Mouse (Mus musculus) lung, adult 18-20 months (tissue): Measurements from ENCODE around the gene Myh2.

Experiments used
- DNase-seq, 2 experiments: peaks; one replicate each; pipeline ENCODE4 v3.0.0; 2022; ENCODE audit warnings: mixed read lengths in 2 of 2

Gene Myh2

GRCm38 (mm10) chr11:67170727-67171126, at the start of gene Myh2:
TSS of gene Myh2 (plus strand) at chr11:67171027.
- DNase-seq, result no peak

- DNase-seq, result no peak
These were observed 45.9 kb upstream of the Myh2 start for GRCm38 (mm10) chr11:67124943-67125342.

- no peak for DNase-seq
These were observed 45.5 kb upstream of the Myh2 start for GRCm38 (mm10) chr11:67125361-67125760.

- DNase-seq, result no peak
These were observed 37.3 kb upstream of the Myh2 start for GRCm38 (mm10) chr11:67133526-67133925.

- DNase-seq, result no peak
These were observed 36.2 kb upstream of the Myh2 start for GRCm38 (mm10) chr11:67134654-67135053.

GRCm38 (mm10) chr11:67135532-67135931, 35.3 kb upstream of the Myh2 start:
- DNase-seq, result no peak

- DNase-seq, result no peak
These were observed 31.3 kb upstream of the Myh2 start for GRCm38 (mm10) chr11:67139556-67139955.

- no peak for DNase-seq
These were observed 30.7 kb upstream of the Myh2 start for GRCm38 (mm10) chr11:67140175-67140574.

GRCm38 (mm10) chr11:67141031-67141430, 29.8 kb upstream of the Myh2 start:
- no peak for DNase-seq

- no peak for DNase-seq
These were observed 28.8 kb upstream of the Myh2 start for GRCm38 (mm10) chr11:67142047-67142446.

GRCm38 (mm10) chr11:67143065-67143464, 27.8 kb upstream of the Myh2 start:
- DNase-seq, result no peak

GRCm38 (mm10) chr11:67143863-67144498, 26.8 kb upstream of the Myh2 start:
- DNase-seq, result no peak

GRCm38 (mm10) chr11:67144559-67145265, 26.1 kb upstream of the Myh2 start:
- DNase-seq, result no peak

- no peak for DNase-seq
These were observed 25.1 kb upstream of the Myh2 start for GRCm38 (mm10) chr11:67145482-67146408.

GRCm38 (mm10) chr11:67146409-67147282, 24.2 kb upstream of the Myh2 start:
- no peak for DNase-seq

GRCm38 (mm10) chr11:67147283-67147921, 23.4 kb upstream of the Myh2 start:
- DNase-seq, result no peak

GRCm38 (mm10) chr11:67148286-67149012, 22.4 kb upstream of the Myh2 start:
- DNase-seq, result no peak

GRCm38 (mm10) chr11:67150237-67150636, 20.6 kb upstream of the Myh2 start:
- no peak for DNase-seq

- DNase-seq, result no peak
These were observed 19.7 kb upstream of the Myh2 start for GRCm38 (mm10) chr11:67151159-67151558.

- DNase-seq, result peak in 1 of 2 experiments; percentile 5
These were observed 18.9 kb upstream of the Myh2 start for GRCm38 (mm10) chr11:67151651-67152630.
